Mouse (Mus musculus) megakaryocyte, embryonic 14.5 days (primary cell): Measurements from ENCODE around the gene Myof.

Experiments used
- FLI1 ChIP-seq: IDR thresholded peaks from 2 replicates; pipeline ENCODE4 v1.6.1; 2012; ENCODE audit warnings: low read length, inconsistent platforms, mixed read lengths
- GATA1 ChIP-seq: IDR thresholded peaks from 3 replicates; pipeline ENCODE4 v1.6.1; 2012; ENCODE audit warnings: mixed read lengths, low read length, inconsistent platforms, borderline replicate concordance

DNA sequence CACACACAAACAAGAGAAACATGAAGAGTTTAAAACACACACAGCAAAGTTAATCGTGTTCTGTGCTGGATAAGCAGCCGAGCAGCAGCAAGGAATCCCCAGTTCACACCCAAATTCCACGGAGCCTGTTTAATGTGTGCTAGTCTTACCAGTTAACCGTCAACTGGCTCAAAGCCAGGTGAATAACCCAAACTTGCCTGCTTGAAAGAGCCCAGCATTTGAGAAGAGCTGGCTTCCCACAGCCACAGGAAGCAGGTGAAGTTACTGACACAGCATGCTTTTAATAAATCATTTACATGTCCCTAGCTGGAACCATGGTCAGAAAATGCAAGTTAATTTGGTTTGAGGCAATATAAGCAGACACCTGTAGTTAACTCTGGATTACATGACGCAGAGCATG lies 73.4 kb downstream of the Myof start:
- TF ChIP-seq GATA1 (no peak), FLI1 (no peak)
